Mouse (Mus musculus): Measurements from ENCODE around the gene Map6. TPM values are rescaled to one million over a fixed set of nuclear protein-coding genes. Genes with fewer than 3 reads are reported as not detected.
"Not testable (repeated sequence)": the region's sequence is repeated elsewhere in the genome, so short reads cannot be mapped to it uniquely, and the experiment has no call there.

The Map6 gene
- polyA plus RNA-seq, 1 experiment from 2014 or later: 2.1 TPM

DNA sequence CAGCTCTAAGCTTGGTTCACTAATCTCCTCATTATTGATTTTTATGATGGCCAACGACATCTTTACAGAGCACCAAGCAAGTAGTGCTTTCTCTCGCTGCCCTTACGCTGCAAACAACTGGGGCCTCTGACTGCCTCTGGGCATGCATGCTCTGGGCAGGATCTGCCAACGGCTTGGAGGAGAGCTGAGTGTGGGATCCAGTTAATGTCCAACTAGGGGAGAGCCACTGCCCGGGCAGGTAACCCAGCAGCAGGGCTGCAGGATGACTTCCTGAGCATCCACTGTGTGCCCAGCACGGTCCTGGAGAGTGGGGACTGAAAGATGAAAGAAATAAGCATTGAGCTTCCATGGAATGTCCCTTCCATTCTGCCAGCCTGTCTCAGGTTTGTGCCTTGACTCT lies 99.5 kb downstream of the Map6 start:
- Histone ChIP-seq H3K27ac (replicated peaks in 1 of 2; ENCODE audit: control insufficient read depth in 1 of 2, insufficient read depth in 1 of 2, low read depth in 2 of 2, low read length in 2 of 2) (no peak overlapping the region), H3K36me3 (ENCODE audit: control insufficient read depth, insufficient read depth, low read length) (no peaks in the 10 kb centered on the region), H3K9me3 (ENCODE audit: control insufficient read depth, low read length) (no peaks in the 10 kb centered on the region), H3K4me3 (ENCODE audit: control insufficient read depth in 1 of 2, insufficient read depth in 1 of 2, low read depth in 1 of 2, low read length in 2 of 2) (no peak overlapping the region), H3K9ac (ENCODE audit: low read length) (no peak overlapping the region), H3K27me3 (ENCODE audit: control insufficient read depth, insufficient read depth, low read length) (no peaks in the 10 kb centered on the region), H3K4me2 (ENCODE audit: low read length) (no peak overlapping the region), H3K4me1 (ENCODE audit: control insufficient read depth in 2 of 2, insufficient read depth in 2 of 2, low read length in 2 of 2) (no peaks in the 10 kb centered on the region)
- WGBS: 63% methylated on average over 6 of the region's 6 CpGs
- ATAC-seq (ENCODE audit: insufficient number of reproducible peaks, insufficient read depth, low FRiP score, low read depth): no peak

DNA sequence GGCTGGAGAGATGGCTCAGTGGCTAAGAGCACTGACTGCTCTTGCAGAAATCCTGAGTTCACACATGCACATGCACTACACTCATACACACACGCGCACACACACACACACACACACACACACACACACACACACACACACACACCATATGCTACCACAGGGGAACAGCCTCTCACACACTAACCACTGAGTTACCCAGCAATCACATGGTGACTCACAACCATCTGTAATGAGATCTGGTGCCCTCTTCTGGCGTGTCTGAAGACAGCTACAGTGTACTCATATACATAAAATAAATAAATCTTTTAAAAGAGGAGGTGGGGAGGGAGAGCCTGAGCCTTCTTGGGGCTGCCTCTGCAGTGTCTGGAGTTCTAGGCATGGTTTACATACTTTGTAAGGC lies 107.1 kb downstream of the Map6 start:
- H3K4me1 ChIP-seq (ENCODE audit: control insufficient read depth in 2 of 2, insufficient read depth in 2 of 2, low read length in 2 of 2): peaks cover 4 to 10% of the 10 kb centered on the region in 2 experiments; a peak in 3 of 4 replicates
- H3K9me3 ChIP-seq (ENCODE audit: control insufficient read depth, low read length); H3K27ac ChIP-seq (replicated peaks in 1 of 2; ENCODE audit: control insufficient read depth in 1 of 2, insufficient read depth in 1 of 2, low read depth in 2 of 2, low read length in 2 of 2); H3K4me3 ChIP-seq (ENCODE audit: control insufficient read depth in 1 of 2, insufficient read depth in 1 of 2, low read depth in 1 of 2, low read length in 2 of 2); H3K4me2 ChIP-seq (ENCODE audit: low read length); ATAC-seq (ENCODE audit: insufficient number of reproducible peaks, insufficient read depth, low FRiP score, low read depth); H3K27me3 ChIP-seq (ENCODE audit: control insufficient read depth, insufficient read depth, low read length); H3K9ac ChIP-seq (ENCODE audit: low read length); H3K36me3 ChIP-seq (ENCODE audit: control insufficient read depth, insufficient read depth, low read length): not testable (repeated sequence)
- 62% methylated on average over 3 of the region's 3 CpGs for WGBS

DNA sequence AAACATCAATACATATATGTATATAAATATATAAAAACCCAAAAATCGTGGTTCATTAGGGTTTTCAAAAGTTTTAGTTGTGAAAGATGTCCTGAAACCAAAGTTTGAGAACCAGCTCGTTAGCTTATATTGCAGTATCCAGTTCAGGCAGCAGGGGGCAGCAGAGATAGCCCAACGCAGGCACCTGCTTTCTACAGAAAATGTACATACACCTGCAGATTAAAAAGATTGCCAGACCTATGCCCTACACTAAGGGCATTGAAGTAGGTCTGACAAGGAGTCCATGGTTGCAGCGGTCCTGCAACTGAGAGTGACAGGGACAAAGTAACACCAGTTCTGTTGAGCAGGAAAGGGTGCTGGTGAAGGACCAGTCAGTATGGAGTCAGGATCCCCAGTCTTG lies 108.2 kb downstream of the Map6 start:
- H3K36me3 ChIP-seq (ENCODE audit: control insufficient read depth, insufficient read depth, low read length): no peaks in the 10 kb centered on the region
- no peaks in the 10 kb centered on the region for H3K27me3 ChIP-seq (ENCODE audit: control insufficient read depth, insufficient read depth, low read length)

DNA sequence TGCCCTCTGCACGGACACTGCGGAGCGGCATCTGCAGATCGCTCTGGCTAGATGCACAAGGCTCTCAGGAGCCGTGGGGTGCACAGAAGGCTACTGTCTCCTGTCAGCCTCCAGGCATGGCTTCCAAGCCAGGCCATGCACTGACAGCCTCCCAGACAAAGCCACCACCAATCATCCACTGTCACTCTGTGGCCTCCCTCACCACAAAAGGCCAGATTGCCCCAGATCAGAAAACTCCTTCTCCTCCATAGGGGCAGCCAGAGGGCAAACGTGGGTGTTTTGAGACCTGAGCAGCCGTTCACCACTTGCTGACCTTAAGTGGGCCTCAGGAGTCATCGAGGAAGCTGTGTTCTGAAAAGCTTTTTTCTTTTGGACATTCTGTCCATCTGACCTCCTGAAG lies 111.6 kb downstream of the Map6 start:
- 49% methylated on average over 8 of the region's 8 CpGs for WGBS
- H3K9ac ChIP-seq (ENCODE audit: low read length): peak overlapping the region; percentile 44
- H3K9me3 ChIP-seq (ENCODE audit: control insufficient read depth, low read length): no peaks in the 10 kb centered on the region
- no peak overlapping the region for H3K27ac ChIP-seq (replicated peaks in 1 of 2; ENCODE audit: control insufficient read depth in 1 of 2, insufficient read depth in 1 of 2, low read depth in 2 of 2, low read length in 2 of 2)
- no peak overlapping the region for H3K4me2 ChIP-seq (ENCODE audit: low read length)
- no peak for ATAC-seq (ENCODE audit: insufficient number of reproducible peaks, insufficient read depth, low FRiP score, low read depth)
- H3K36me3 ChIP-seq (ENCODE audit: control insufficient read depth, insufficient read depth, low read length): no peaks in the 10 kb centered on the region
- no peaks in the 10 kb centered on the region for H3K27me3 ChIP-seq (ENCODE audit: control insufficient read depth, insufficient read depth, low read length)
- no peak overlapping the region for H3K4me3 ChIP-seq (ENCODE audit: control insufficient read depth in 1 of 2, insufficient read depth in 1 of 2, low read depth in 1 of 2, low read length in 2 of 2)
- H3K4me1 ChIP-seq (ENCODE audit: control insufficient read depth in 2 of 2, insufficient read depth in 2 of 2, low read length in 2 of 2): peaks cover 19 to 30% of the 10 kb centered on the region in 2 experiments

More for the DNA sequence above, 108.2 kb downstream of the Map6 start:
- Histone ChIP-seq H3K4me2 (ENCODE audit: low read length) (no peak overlapping the region), H3K9me3 (ENCODE audit: control insufficient read depth, low read length) (no peaks in the 10 kb centered on the region), H3K9ac (ENCODE audit: low read length) (no peak overlapping the region), H3K27ac (replicated peaks in 1 of 2; ENCODE audit: control insufficient read depth in 1 of 2, insufficient read depth in 1 of 2, low read depth in 2 of 2, low read length in 2 of 2) (no peak overlapping the region), H3K4me3 (ENCODE audit: control insufficient read depth in 1 of 2, insufficient read depth in 1 of 2, low read depth in 1 of 2, low read length in 2 of 2) (no peak overlapping the region), H3K4me1 (ENCODE audit: control insufficient read depth in 2 of 2, insufficient read depth in 2 of 2, low read length in 2 of 2) (peaks cover 6 to 17% of the 10 kb centered on the region in 2 experiments)
- WGBS: 7% methylated on average over 4 of the region's 4 CpGs
- ATAC-seq (ENCODE audit: insufficient number of reproducible peaks, insufficient read depth, low FRiP score, low read depth): no peak

DNA sequence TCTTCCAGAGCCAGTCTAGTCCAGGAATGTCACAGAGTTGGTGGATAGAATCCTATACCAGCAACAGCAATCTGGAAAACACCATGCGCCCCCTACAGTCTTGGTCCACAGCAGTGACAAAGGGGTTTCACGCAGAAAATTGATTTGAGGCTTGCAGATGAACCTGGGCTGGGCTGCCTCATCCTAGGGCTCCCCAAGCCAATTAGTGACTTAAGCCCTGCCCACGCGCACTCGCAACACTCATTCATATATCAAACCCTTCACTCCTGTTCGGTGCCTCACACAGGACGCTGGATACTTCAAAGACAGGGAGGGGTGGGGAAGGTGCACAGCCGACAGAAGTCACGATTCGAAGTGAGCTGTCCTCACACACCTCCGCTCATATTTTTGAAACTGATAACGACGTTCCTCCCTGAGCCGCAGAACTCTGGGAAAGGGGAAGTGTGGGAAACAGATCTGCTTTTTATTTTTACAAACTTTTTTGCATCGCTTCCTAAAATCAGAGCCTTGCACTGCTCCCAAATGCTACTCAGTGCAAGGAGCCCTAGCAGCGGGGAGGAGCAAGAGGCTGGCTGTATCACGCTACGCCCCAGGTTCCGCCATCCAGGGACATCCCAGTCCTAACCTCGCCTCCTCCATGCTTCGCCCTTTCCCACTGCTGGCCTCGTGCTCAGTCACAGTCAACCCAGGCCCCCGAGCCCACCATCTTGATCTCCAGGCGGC lies 113.4 kb downstream of the Map6 start:
- peak overlapping the region; percentile 56 to 84 for H3K4me3 ChIP-seq (ENCODE audit: control insufficient read depth in 1 of 2, insufficient read depth in 1 of 2, low read depth in 1 of 2, low read length in 2 of 2)
- H3K9ac ChIP-seq (ENCODE audit: low read length): peak overlapping the region; percentile 80
- peak overlapping the region; percentile 87 for H3K4me2 ChIP-seq (ENCODE audit: low read length)
- H3K27me3 ChIP-seq (ENCODE audit: control insufficient read depth, insufficient read depth, low read length): no peaks in the 10 kb centered on the region
- peaks cover 33 to 47% of the 10 kb centered on the region in 2 experiments for H3K4me1 ChIP-seq (ENCODE audit: control insufficient read depth in 2 of 2, insufficient read depth in 2 of 2, low read length in 2 of 2)
- H3K36me3 ChIP-seq (ENCODE audit: control insufficient read depth, insufficient read depth, low read length): no peaks in the 10 kb centered on the region; the same call in 1 of the 2 replicates
- peak overlapping the region; percentile 92 to 97 for H3K27ac ChIP-seq (replicated peaks in 1 of 2; ENCODE audit: control insufficient read depth in 1 of 2, insufficient read depth in 1 of 2, low read depth in 2 of 2, low read length in 2 of 2)
- no peaks in the 10 kb centered on the region for H3K9me3 ChIP-seq (ENCODE audit: control insufficient read depth, low read length)
- WGBS: under 1% methylated on average over 24 of the region's 24 CpGs
- ATAC-seq (ENCODE audit: insufficient number of reproducible peaks, insufficient read depth, low FRiP score, low read depth): peak; percentile 32

DNA sequence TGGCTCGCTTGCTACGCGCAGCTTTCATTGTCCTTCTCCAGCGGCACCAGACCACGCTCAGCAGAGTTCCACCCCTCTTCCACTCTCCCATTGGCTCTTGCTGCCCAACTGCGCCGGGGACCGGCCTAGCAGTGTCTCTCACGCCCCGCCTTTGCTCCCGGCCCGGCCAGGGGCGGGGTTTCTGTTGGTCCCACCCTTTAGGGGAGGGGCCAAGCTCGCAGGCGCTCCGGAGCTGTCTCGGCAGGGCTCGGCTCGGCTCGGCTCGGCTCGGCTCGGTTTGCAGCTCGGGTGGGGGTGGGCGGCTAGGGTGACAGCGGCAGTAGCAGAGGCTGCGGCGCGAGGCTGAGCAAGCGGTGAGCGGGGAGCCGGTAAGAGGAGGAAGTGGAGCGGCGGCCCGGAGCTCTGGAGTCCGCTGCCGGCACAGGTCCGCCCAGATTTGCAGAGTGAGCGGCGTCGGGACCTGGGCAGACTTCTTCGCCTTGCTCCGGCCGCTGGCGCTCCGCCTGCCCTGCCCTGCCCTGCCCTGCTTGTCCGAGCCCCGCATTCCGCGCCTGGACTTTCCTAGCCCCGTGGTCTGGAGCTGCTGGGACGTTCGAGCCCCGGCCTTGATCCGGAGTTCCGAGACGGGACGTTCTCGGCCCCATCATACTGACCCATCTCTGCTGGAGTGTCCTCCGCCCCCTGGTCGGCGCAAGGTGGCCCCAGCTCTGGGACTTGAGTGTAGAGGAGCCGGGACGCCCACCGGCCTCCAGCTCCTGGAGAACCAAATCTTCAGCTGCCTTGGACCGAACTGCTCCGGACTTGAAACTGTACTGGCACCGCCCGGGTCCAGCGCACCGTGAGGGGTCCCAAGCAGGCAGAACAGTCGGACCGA lies 114.2 kb downstream of the Map6 start, which contains the start of gene Gdpd5:
Gene Gdpd5 (plus strand): TSS at position 201 of the 874 bp plus-strand sequence.
- H3K9me3 ChIP-seq (ENCODE audit: control insufficient read depth, low read length): no peaks in the 10 kb centered on the region
- H3K4me2 ChIP-seq (ENCODE audit: low read length): peak within 1 kb of the TSS; percentile 87
- peaks cover 39 to 55% of the 10 kb centered on the region in 2 experiments for H3K4me1 ChIP-seq (ENCODE audit: control insufficient read depth in 2 of 2, insufficient read depth in 2 of 2, low read length in 2 of 2)
- H3K9ac ChIP-seq (ENCODE audit: low read length): peak within 1 kb of the TSS; percentile 96
- no peaks in the 10 kb centered on the region for H3K27me3 ChIP-seq (ENCODE audit: control insufficient read depth, insufficient read depth, low read length)
- H3K4me3 ChIP-seq (ENCODE audit: control insufficient read depth in 1 of 2, insufficient read depth in 1 of 2, low read depth in 1 of 2, low read length in 2 of 2): peak within 1 kb of the TSS; percentile 84 to 90
- ATAC-seq (ENCODE audit: insufficient number of reproducible peaks, insufficient read depth, low FRiP score, low read depth): peak; percentile 94
- H3K36me3 ChIP-seq (ENCODE audit: control insufficient read depth, insufficient read depth, low read length): no peaks in the 10 kb centered on the region; the same call in 1 of the 2 replicates
- peak within 1 kb of the TSS; percentile 92 to 97 for H3K27ac ChIP-seq (replicated peaks in 1 of 2; ENCODE audit: control insufficient read depth in 1 of 2, insufficient read depth in 1 of 2, low read depth in 2 of 2, low read length in 2 of 2)
- under 1% methylated on average over 72 of the region's 73 CpGs for WGBS

DNA sequence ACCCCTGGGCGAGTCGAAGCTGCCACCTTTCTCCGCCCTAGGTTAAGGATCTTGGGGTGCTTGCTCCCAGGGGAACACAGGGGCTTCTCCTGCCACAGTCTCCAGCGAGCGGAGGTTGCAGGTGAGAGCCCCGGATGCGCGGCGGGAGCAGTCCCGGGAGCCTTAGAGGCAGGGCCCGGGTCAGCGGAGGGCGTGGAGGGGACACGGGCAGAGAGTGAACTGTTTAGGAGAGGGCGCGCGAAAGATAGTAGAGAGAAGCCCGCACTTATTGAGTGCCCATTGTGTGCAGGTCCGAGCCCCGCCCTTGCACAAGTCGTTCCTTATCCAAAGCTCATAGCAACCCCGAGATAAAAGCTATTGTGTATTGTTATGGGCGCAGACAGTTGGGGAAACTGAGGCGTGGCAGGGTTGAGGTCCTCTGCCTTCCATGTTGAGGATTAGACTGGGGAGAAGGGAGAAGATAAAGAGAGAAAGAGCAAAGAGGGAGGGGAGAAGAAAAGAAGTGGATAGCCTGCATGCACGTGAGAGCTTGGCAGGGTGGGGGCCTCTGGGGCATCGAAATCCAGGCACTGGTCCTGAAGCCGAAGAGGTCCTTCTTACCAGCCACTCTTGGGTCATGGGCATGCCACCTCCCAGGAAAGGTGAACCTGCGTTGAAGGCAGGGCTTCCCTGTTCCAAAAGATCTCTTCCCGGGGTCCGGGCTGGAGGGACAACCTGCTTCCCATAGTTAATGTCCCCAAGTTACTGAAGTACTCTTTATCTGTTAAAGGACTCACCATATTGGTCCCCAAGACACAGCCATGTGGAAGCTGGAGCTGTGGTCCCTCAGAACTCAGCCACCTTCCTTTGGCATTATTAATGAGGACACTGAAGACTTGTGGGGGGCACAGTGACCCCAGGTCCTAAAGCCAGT lies 115.1 kb downstream of the Map6 start:
- peaks cover 43 to 59% of the 10 kb centered on the region in 2 experiments for H3K4me1 ChIP-seq (ENCODE audit: control insufficient read depth in 2 of 2, insufficient read depth in 2 of 2, low read length in 2 of 2)
- WGBS: 5% methylated on average over 30 of the region's 30 CpGs
- peaks cover 6% of the 10 kb centered on the region for H3K36me3 ChIP-seq (ENCODE audit: control insufficient read depth, insufficient read depth, low read length)
- H3K27ac ChIP-seq (replicated peaks in 1 of 2; ENCODE audit: control insufficient read depth in 1 of 2, insufficient read depth in 1 of 2, low read depth in 2 of 2, low read length in 2 of 2): peak overlapping the region; percentile 86 to 92
- H3K9me3 ChIP-seq (ENCODE audit: control insufficient read depth, low read length): no peaks in the 10 kb centered on the region
- H3K27me3 ChIP-seq (ENCODE audit: control insufficient read depth, insufficient read depth, low read length): no peaks in the 10 kb centered on the region
- peak overlapping the region; percentile 87 for H3K4me2 ChIP-seq (ENCODE audit: low read length)
- H3K4me3 ChIP-seq (ENCODE audit: control insufficient read depth in 1 of 2, insufficient read depth in 1 of 2, low read depth in 1 of 2, low read length in 2 of 2): peak overlapping the region; percentile 84 to 90
- H3K9ac ChIP-seq (ENCODE audit: low read length): peak overlapping the region; percentile 96
- no peak for ATAC-seq (ENCODE audit: insufficient number of reproducible peaks, insufficient read depth, low FRiP score, low read depth)

Measured in heart, embryonic 14.5 days (tissue).